Mouse (Mus musculus): ENCODE results near the gene Mgat3.
A peak's percentile ranks its signal among the peaks of the same experiment; 100 is the strongest.

Gene Mgat3

GRCm38 (mm10) chr15:80232331-80232730, 58.8 kb downstream of the Mgat3 start:
- no peak for DNase-seq

DNA sequence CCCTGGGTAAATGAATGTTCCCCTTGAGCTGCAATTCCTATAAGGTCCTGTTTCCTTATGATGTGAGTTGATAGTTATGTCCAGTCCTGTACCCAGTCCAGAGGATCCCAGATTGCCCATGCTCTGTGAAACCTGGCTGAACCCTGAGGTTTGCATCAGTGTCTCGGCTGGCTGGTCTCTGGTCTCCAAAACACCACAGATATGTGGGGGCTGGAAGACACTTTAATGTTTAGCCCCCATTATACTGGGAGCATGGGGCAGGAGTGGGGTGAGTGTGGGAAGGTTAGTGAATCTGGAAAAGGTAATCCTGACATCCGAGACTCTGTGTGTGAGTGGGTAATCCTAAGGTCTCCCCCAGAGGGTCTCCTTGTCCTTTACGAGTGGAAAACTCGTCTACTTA, 59.5 kb downstream of the Mgat3 start:
- no peak for DNase-seq

- DNase-seq, result peak; percentile 98
Observed at GRCm38 (mm10) chr15:80233733-80234509, 60.4 kb downstream of the Mgat3 start, which contains the start of gene Mief1. TSS of gene Mief1 (plus strand) at chr15:80234018.

DNA sequence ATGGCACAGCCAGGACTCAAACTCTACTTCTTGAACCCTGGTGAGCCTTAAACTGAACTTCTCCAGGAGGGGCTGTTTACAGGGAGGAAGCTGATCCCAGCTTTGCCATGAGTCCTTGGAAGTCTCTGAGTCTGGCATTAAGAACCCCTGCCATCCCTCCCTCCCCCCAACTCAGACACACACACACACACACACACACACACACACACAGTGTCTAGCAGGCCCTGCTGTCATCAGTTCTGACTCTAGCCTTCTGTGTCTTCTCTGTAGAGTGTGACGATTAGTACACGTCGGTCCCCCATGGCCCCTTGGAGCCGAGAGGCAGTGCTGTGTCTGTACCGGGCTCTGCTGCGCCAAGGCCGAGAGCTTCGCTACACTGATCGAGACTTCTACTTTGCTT, 62.0 kb downstream of the Mgat3 start, which contains the start of gene AC140267.1:
Gene AC140267.1, plus strand, starts transcription at position 301 of the 400 bp plus-strand sequence.
- DNase-seq, result no peak

- no peak for DNase-seq
Observed at GRCm38 (mm10) chr15:80248135-80248534, 74.6 kb downstream of the Mgat3 start.

- DNase-seq, result no peak
Observed at GRCm38 (mm10) chr15:80248596-80248995, 75.1 kb downstream of the Mgat3 start.

GRCm38 (mm10) chr15:80249672-80250071, 76.2 kb downstream of the Mgat3 start:
- no peak for DNase-seq

- DNase-seq, result no peak
Observed at GRCm38 (mm10) chr15:80250586-80250985, 77.1 kb downstream of the Mgat3 start.

GRCm38 (mm10) chr15:80253530-80253929, 80.0 kb downstream of the Mgat3 start:
- DNase-seq, result no peak

DNA sequence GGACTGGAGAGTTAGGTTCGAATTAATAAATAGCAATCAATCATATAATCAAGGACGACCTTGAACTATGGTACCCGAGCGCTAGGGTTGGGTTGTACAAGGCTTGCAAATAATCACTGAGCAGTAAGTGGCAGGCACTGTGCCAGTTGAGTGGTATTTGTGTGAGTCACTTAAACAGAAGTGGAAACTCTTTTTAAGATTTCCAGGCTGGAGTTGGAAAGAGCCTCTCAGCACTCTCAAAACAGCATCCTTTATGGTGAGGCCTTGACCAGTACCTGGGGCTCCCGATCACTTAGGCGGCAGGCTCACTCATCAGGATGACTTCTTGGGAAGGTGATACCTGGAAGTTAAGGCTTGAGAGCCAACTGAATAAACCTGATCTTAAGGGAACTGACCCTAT, 80.7 kb downstream of the Mgat3 start:
- DNase-seq, result no peak

DNA sequence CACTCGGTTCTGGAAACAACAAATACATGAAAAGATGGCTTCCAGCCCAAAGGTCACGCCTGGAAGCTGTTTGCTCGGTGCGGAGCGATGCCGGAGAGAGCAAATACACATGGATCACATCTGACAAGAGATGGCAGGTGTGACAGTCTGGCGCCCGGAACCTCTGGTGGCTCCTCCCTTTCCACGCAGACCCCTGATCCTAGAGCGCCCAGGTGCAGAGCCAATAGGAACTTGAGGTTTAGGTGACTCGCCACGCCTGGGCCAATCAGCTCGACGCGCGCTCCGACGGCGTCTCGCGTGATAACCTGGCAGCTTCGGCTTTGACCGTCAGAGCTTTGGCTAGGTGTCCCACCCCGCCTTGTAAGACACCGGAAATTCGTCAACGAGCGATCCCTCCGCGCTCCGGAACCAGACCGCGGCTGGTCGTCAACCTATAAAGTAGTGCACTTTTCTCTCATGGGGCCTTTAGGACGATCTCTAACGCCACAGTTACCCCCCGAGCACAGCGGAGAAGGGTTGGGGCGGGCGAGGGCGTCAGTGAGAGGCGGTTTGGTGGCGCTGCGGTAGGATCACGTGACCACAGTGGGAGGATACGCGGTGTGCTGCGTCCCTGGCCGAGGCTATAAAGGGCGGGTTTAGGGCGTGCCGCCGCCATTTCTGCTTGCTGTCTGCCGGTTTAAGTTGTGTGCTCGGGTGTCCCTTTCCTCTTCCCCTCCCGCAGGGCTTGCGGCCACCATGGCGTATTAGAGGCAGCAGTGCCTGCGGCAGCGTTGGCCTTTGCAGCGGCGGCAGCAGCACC, 81.5 kb downstream of the Mgat3 start, which contains the start of gene Atf4:
Gene Atf4, plus strand, starts transcription at position 338 of the 799 bp plus-strand sequence.
- peak; percentile 99 for DNase-seq

DNA sequence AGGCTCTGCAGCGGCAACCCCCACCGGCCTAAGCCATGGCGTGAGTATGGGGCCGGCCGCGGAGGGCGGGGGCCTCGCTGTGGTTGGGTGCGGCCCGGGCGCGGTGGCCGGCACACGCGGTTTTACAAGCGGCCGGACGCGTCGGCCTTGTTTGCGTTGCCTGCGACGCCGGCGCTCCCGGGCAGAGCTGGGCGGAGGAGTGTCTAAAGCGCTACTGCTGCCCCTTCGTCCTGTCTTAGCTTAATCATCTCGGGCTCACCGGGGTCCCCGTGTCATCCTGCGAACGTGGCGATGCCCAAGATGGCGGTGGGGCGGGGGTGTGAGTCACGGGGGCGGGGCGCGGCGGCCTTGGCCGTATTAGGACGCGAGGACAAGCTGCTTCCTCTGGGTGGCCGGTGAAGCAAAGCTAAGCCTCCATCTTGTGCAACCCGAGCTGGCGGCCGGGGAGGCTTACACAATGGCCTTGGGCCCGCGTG, 82.2 kb downstream of the Mgat3 start:
- peak; percentile 67 for DNase-seq

- no peak for DNase-seq
Observed at GRCm38 (mm10) chr15:80256242-80256641, 82.7 kb downstream of the Mgat3 start.

DNA sequence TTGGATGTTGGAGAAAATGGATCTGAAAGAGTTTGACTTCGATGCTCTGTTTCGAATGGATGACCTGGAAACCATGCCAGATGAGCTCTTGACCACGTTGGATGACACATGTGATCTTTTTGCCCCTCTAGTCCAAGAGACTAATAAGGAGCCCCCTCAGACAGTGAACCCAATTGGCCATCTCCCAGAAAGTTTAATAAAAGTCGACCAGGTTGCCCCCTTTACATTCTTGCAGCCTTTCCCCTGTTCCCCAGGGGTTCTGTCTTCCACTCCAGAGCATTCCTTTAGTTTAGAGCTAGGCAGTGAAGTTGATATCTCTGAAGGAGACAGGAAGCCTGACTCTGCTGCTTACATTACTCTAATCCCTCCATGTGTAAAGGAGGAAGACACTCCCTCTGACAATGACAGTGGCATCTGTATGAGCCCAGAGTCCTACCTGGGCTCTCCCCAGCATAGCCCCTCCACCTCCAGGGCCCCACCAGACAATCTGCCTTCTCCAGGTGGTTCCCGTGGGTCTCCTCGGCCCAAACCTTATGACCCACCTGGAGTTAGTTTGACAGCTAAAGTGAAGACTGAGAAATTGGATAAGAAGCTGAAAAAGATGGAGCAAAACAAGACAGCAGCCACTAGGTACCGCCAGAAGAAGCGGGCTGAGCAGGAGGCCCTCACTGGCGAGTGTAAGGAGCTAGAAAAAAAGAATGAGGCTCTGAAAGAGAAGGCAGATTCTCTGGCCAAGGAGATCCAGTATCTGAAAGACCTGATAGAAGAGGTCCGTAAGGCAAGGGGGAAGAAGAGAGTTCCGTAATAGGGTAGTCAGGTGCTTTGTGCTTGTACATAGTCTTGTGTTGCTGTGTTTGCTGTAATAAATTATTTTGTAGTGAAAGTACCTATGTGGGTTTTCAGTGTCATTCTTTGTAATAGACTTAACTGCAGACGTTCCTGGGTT, 83.4 kb downstream of the Mgat3 start:
- no peak for DNase-seq

DNA sequence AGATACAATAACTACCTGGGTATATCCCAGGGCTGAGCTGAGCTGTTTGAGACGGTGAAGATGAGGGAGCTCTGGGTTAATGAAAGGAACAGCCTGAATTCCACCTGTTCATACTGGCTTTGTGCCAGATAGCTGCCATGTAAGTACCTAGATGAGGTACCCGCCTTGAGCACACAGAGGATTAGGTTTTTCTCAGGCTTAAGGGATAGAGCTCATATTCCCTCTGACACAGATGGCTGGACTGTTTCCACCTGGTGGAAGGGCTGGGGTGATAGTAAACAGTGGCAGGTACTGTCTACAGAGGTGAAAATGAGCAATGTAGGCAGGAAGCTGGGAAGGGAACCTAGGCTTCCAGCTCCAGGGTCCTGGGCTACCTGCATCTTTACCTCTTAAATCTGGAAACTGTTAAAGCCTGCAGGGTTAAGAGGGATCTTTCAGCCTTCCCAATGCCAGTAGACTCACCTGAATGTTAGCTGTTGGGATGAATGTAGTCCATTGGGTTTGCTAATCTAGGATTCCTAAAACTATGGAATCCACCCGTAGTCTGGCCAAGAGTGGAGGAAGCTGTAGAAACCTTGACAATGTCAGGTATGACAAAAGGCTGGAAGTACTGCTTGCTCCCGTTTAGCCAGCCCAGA, 84.2 kb downstream of the Mgat3 start:
- DNase-seq, result no peak

- DNase-seq, result no peak
Observed at GRCm38 (mm10) chr15:80258240-80259170, 85.0 kb downstream of the Mgat3 start.

DNA sequence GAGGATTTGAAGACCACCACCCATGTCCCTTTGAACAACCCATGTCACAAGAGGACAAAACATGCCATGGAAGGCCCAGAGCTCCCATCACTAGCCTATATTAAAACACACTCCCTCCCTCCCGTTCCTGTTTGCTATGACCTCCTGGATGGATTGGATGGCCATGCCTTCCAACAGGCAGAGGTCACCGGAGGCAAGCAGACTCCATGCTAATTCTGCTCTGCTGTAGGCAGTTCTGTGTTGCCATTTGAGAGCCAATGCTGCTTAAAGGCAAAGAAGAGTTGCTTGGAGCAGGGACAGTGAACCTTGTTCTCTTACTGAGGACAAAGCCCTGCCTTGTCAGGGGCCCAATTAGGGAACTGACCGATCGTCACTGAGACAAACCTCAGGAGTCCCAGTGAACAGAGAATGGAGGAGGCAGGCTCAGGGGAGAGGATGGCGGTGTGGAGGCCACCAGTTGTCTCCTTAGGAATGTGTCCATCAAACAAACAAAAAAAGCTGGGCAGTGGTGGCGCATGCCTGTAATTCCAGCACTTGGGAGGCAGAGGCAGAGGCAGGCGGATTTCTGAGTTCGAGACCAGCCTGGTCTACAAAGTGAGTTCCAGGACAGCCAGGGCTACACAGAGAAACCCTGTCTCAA, 86.0 kb downstream of the Mgat3 start:
- DNase-seq, result no peak

DNA sequence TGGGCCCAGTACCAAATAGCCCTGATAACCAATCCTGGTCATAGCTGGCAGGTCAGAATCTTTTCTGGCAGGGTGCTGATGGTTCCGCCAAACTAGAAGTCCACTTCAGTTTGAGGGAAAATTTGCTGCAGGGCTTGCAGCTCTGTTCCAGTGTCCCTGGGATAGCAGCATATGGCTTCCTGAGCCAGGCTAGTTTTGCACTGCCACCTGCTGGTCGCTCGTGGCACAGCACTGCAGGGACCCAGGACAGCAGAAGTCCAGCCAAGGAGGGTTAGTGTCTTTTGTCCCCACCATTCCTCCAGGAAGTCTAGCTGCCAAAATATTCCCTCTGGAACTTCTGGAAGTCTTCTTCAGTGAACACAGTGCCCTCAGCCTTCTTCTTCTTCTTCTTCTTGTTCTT, 87.2 kb downstream of the Mgat3 start:
- DNase-seq, result peak; percentile 90

DNA sequence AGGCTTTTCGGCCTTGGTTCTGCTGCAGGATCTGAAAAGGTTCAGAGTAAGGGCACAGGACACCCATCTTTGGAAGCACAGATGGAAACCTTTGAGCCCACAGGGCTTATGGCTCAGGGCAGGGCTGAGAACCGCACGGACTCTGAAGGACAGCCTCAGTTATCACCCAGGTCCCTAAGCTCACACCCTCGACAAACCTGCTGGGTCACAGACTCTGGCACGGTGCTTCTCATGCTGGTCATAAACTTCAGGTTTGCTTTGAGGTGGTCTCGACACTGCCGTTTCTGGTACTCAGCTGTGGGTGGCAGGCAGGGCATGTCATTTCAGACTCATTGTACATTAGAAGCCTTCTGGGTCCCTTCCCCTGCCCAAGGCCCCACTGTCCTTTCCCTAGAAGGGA, 87.6 kb downstream of the Mgat3 start:
- no peak for DNase-seq
